Mouse (Mus musculus) subcutaneous adipose tissue, adult 2 months (tissue): ENCODE measurements around the gene Hgf. TPM values are rescaled to one million over a fixed set of nuclear protein-coding genes. Genes with fewer than 3 reads are reported as not detected.

Source experiments
- polyA plus RNA-seq: library from polyadenylated mRNA; depleted of rRNA; stranded (reverse); fragments of >200 nt; gene quantifications from 2 replicates; pipeline ENCODE4 v1.2.3, GENCODE M21; 2012; ENCODE audit warnings: low replicate concordance; rRNA removed

Gene Hgf
- 2.5 and 9.7 TPM in 2 replicates for polyA plus RNA-seq

GRCm38 (mm10) chr5:16553304-16554047 lies at the start of gene Hgf:
TSS of gene Hgf (plus strand) at chr5:16553495.

Other genes with a start within 250 kb of the Hgf start
- not detected in 2 replicates for gene Gm28710, start 238.3 kb downstream of the Hgf start, polyA plus RNA-seq